Mouse (Mus musculus): ENCODE results near the gene Svop.

Svop gene

GRCm38 (mm10) chr5:114091057-114091807 is at the start of gene Svop:
Svop (minus strand) TSS chr5:114091570.
- DNase-seq (ENCODE audit: low read depth, low spot score), result peak; percentile 46

- no peak for DNase-seq (ENCODE audit: low read depth, low spot score)
These were observed 47.8 kb upstream of the Svop start for GRCm38 (mm10) chr5:114139175-114139574.

GRCm38 (mm10) chr5:114138277-114139164 is 47.2 kb upstream of the Svop start:
- no peak for DNase-seq (ENCODE audit: low read depth, low spot score)

GRCm38 (mm10) chr5:114137481-114138276 is 46.3 kb upstream of the Svop start:
- DNase-seq (ENCODE audit: low read depth, low spot score), result no peak

- no peak for DNase-seq (ENCODE audit: low read depth, low spot score)
These were observed 44.1 kb upstream of the Svop start for GRCm38 (mm10) chr5:114135516-114135915.

- no peak for DNase-seq (ENCODE audit: low read depth, low spot score)
These were observed 42.7 kb upstream of the Svop start for GRCm38 (mm10) chr5:114134091-114134534.

GRCm38 (mm10) chr5:114132841-114133240 is 41.5 kb upstream of the Svop start:
- no peak for DNase-seq (ENCODE audit: low read depth, low spot score)

GRCm38 (mm10) chr5:114131521-114131840 is 40.1 kb upstream of the Svop start:
- no peak for DNase-seq (ENCODE audit: low read depth, low spot score)

- peak; percentile 73 for DNase-seq (ENCODE audit: low read depth, low spot score)
These were observed 39.5 kb upstream of the Svop start for GRCm38 (mm10) chr5:114130698-114131520.

GRCm38 (mm10) chr5:114130211-114130605 is 38.8 kb upstream of the Svop start, which contains the start of gene Ung:
Ung (plus strand) TSS chr5:114130386.
- DNase-seq (ENCODE audit: low read depth, low spot score), result no peak

GRCm38 (mm10) chr5:114129550-114130210 is 38.3 kb upstream of the Svop start:
- DNase-seq (ENCODE audit: low read depth, low spot score), result no peak

- peak; percentile 64 for DNase-seq (ENCODE audit: low read depth, low spot score)
These were observed 36.3 kb upstream of the Svop start, which contains the start of gene Alkbh2 for GRCm38 (mm10) chr5:114127374-114128349. Alkbh2 (minus strand) TSS chr5:114128218.

- no peak for DNase-seq (ENCODE audit: low read depth, low spot score)
These were observed 35.3 kb upstream of the Svop start for GRCm38 (mm10) chr5:114126499-114127244.

GRCm38 (mm10) chr5:114126008-114126407 is 34.6 kb upstream of the Svop start:
- DNase-seq (ENCODE audit: low read depth, low spot score), result no peak

- DNase-seq (ENCODE audit: low read depth, low spot score), result no peak
These were observed 28.4 kb upstream of the Svop start for GRCm38 (mm10) chr5:114119806-114120205.

- DNase-seq (ENCODE audit: low read depth, low spot score), result no peak
These were observed 25.2 kb upstream of the Svop start for GRCm38 (mm10) chr5:114116586-114116985.

GRCm38 (mm10) chr5:114115030-114115429 is 23.7 kb upstream of the Svop start:
- no peak for DNase-seq (ENCODE audit: low read depth, low spot score)

GRCm38 (mm10) chr5:114113334-114113733 is 22.0 kb upstream of the Svop start:
- DNase-seq (ENCODE audit: low read depth, low spot score), result no peak

Data from retina, adult 2 months (tissue).